Mouse (Mus musculus) lung, postnatal 0 days (tissue): ENCODE results near the gene Hcrt. TPM values are rescaled to one million over a fixed set of nuclear protein-coding genes. Genes with fewer than 3 reads are reported as not detected.
A peak's percentile ranks its signal among the peaks of the same experiment; 100 is the strongest.

Experiments used
- ATAC-seq: fragments of 200-750 bp; cut with Nextera tagmentation; 2 replicates; pipeline ENCODE4 v1.8.0; 2017; ENCODE audit warnings: moderate library complexity
- DNase-seq: peaks from one replicate; pipeline ENCODE4 v3.0.0-alpha.2; 2016; ENCODE audit warnings: low spot score
- H3K27ac ChIP-seq: fragments of 300-500 bp; sonication (generic); 2 replicates; pipeline ENCODE4 v1.5.1; 2014; ENCODE audit warnings: antibody characterized with exemption, mild to moderate bottlenecking, low read length, mixed read lengths
- H3K27me3 ChIP-seq: fragments of 300-500 bp; sonication (generic); replicated peaks from 2 replicates; pipeline ENCODE4 v1.6.1; 2014; ENCODE audit warnings: low read length, mixed read lengths; ENCODE audit not compliant: insufficient read depth
- H3K36me3 ChIP-seq: fragments of 300-500 bp; sonication (generic); 2 replicates; pipeline ENCODE4 v1.6.1; 2014; ENCODE audit warnings: low read length, mixed read lengths; ENCODE audit not compliant: insufficient read depth
- H3K4me1 ChIP-seq: fragments of 300-500 bp; sonication (generic); 2 replicates; pipeline ENCODE4 v1.6.1; 2014; ENCODE audit warnings: antibody characterized with exemption, low read depth, low read length, mixed read lengths; ENCODE audit not compliant: insufficient read depth
- H3K4me2 ChIP-seq: fragments of 300-500 bp; sonication (generic); replicated peaks from 2 replicates; pipeline ENCODE4 v1.6.1; 2014; ENCODE audit warnings: low read depth, mild to moderate bottlenecking, low read length, moderate library complexity, mixed read lengths
- H3K4me3 ChIP-seq: fragments of 300-500 bp; sonication (generic); 2 replicates; pipeline ENCODE4 v1.5.1; 2014; ENCODE audit warnings: low read depth, low read length
- H3K9ac ChIP-seq: fragments of 300-500 bp; sonication (generic); replicated peaks from 2 replicates; pipeline ENCODE4 v1.6.1; 2014; ENCODE audit warnings: low read depth, mild to moderate bottlenecking
- H3K9me3 ChIP-seq: fragments of 300-500 bp; sonication (generic); 2 replicates; pipeline ENCODE4 v1.6.1; 2016; ENCODE audit warnings: low read length, mixed read lengths
- CTCF ChIP-seq: IDR thresholded peaks from 2 replicates; pipeline ENCODE4 v1.5.1; 2016; ENCODE audit warnings: antibody characterized with exemption, mild to moderate bottlenecking
- EP300 ChIP-seq: IDR thresholded peaks from 2 replicates; pipeline ENCODE4 v1.6.1; 2016; ENCODE audit warnings: antibody characterized with exemption, mild to moderate bottlenecking, control low read depth
- WGBS: fragments of 180-500 bp; shearing (Covaris S2); extraction: QIAGEN DNeasy Blood & Tissue Kit; methylation state at CpG from one replicate; pipeline ENCODE4 v1.1.7; 2014; 5-methylcytosine and 5-hydroxymethylcytosine counted together
- polyA plus RNA-seq: library from polyadenylated mRNA; unstranded; fragments of >200 nt; fragmentation: Nextera tagmentation; extraction: Ambion mirVana; gene quantifications from 2 replicates; pipeline ENCODE4 v1.2.1, GENCODE M21; 2015

Gene Hcrt
- polyA plus RNA-seq, 1 experiment from 2014 or later, result not detected

DNA sequence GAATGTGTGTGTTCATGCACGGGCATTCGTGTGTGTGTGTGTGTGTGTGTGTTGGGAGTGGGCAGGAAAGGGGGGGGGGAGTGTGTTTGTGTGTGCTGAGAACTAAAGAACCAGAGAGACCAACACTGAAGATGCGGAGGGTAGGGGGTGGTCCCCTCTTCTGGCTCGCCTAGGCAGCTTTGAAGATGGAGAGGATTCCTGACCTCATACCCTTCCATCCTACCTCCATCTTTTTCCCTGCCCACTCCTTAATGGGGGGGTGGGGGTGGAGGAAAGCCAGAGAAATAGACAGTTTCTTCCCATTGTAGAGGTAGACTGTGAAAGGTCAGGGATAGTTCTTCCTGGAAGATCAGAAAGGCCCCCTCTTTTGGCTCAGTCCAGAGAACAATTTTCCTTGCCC, 49.6 kb downstream of the Hcrt start:
- Histone ChIP-seq H3K9ac (no peak overlapping the region), H3K4me3 (no peak overlapping the region; the same call in 1 of the 2 replicates), H3K36me3 (peaks cover 32% of the 10 kb centered on the region), H3K27ac (peak overlapping the region; percentile 62; the same call in 1 of the 2 replicates), H3K4me2 (peak overlapping the region; percentile 62), H3K27me3 (no peaks in the 10 kb centered on the region), H3K4me1 (peaks cover 16% of the 10 kb centered on the region; the same call in 1 of the 2 replicates), H3K9me3 (no peaks in the 10 kb centered on the region)
- no peak for ATAC-seq
- TF ChIP-seq CTCF (no peak), EP300 (no peak)
- no peak for DNase-seq
- WGBS, result 64% methylated on average over 4 of the region's 4 CpGs

DNA sequence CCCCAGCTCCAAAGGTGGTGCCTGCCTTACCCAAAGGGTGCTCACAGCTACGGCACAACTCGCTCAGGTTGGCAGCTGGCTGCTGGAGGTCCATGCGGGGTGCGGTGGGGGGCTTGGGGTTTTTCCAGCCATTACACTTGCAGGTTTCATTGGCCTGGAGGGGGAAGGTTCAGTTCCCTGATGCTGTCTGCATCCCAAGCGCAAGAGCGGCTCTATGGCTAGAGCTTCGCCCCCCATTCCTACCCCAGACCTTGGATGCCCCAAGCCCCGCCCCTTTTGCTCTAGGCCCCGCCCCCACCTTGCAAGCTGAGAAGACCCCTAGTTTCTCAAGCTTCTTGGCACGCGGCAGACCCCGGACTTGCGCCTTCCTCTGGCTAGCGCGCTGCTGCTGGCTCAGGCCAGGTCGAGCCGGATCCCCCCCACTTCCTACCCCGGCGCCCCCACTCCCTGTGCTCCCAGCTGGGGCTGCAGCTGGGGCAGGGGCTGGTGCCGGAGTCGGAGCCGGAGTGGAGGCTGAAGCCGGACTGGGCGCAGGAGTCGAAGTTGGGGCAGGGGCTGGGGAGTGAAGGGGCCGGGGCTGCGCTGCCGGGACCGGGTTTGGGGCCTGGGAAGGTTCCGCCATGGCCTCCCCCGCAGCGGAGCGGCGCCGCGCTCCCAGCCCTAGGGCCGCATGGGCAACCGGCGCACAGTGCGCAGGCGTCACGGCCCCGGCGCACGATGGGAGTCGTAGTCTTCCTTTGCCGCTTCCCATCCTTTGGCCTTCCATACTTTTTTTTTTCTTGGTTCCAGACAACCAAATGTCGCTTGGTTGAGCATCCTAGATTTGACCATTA, 50.7 kb downstream of the Hcrt start, which contains the start of gene Kat2a:
Gene Kat2a (minus strand): TSS at position 683 of the 833 bp plus-strand sequence.
- 0 out of 2 replicates have a peak within 1 kb of the TSS, but pooled peaks have one; percentile 62 for H3K27ac ChIP-seq
- peak within 1 kb of the TSS; percentile 99 for H3K4me2 ChIP-seq
- no peaks in the 10 kb centered on the region for H3K27me3 ChIP-seq
- H3K9me3 ChIP-seq, result no peaks in the 10 kb centered on the region
- H3K36me3 ChIP-seq, result peaks cover 21% of the 10 kb centered on the region; the same call in 1 of the 2 replicates
- peak within 1 kb of the TSS; percentile 64 for H3K9ac ChIP-seq
- DNase-seq (peak; percentile 88), ATAC-seq (peak; percentile 90)
- peak within 1 kb of the TSS; percentile 80 for H3K4me3 ChIP-seq
- peaks cover 16% of the 10 kb centered on the region; the same call in 1 of the 2 replicates for H3K4me1 ChIP-seq
- WGBS, result 3% methylated on average over 43 of the region's 48 CpGs
- TF ChIP-seq EP300 (no peak), CTCF (no peak)

Other genes starting within 250 kb of the Hcrt start
- gene Acly, start 234.9 kb downstream of the Hcrt start, polyA plus RNA-seq, result 85.7 and 92.9 TPM in 2 replicates
- gene Ttc25, start 217.3 kb downstream of the Hcrt start, polyA plus RNA-seq, result 3.5 and 4.9 TPM in 2 replicates
- gene Cnp, start 188.0 kb downstream of the Hcrt start, polyA plus RNA-seq, result 31.4 and 33.8 TPM in 2 replicates
- 58.6 and 59.9 TPM in 2 replicates for gene Nkiras2, start 143.7 kb downstream of the Hcrt start, polyA plus RNA-seq
- gene Dnajc7, start 142.8 kb downstream of the Hcrt start, polyA plus RNA-seq, result 99.1 and 113 TPM in 2 replicates
- gene Zfp385c, start 70.5 kb downstream of the Hcrt start, polyA plus RNA-seq, result not detected in 2 replicates
- 3.1 and 3.3 TPM in 2 replicates for gene Dhx58, start 58.7 kb downstream of the Hcrt start, polyA plus RNA-seq
- gene Kat2a, start 50.5 kb downstream of the Hcrt start, polyA plus RNA-seq, result 14.2 and 14.5 TPM in 2 replicates
- 0.51 TPM in 1 of 2 replicates, not detected in the other for gene Hspb9, start 49.1 kb downstream of the Hcrt start, polyA plus RNA-seq
- 25.3 and 30.4 TPM in 2 replicates for gene Rab5c, start 24.7 kb downstream of the Hcrt start, polyA plus RNA-seq
- 0.04 TPM in 1 of 2 replicates, not detected in the other for gene Kcnh4, start 3.0 kb downstream of the Hcrt start, polyA plus RNA-seq
- gene Ghdc, start 8.0 kb upstream of the Hcrt start, polyA plus RNA-seq, result 4.9 and 6.4 TPM in 2 replicates
- 17.9 and 21.4 TPM in 2 replicates for gene Stat5b, start 87.8 kb upstream of the Hcrt start, polyA plus RNA-seq
- 6.2 and 7.1 TPM in 2 replicates for gene Stat5a, start 96.4 kb upstream of the Hcrt start, polyA plus RNA-seq
- 100 and 120 TPM in 2 replicates for gene Stat3, start 176.6 kb upstream of the Hcrt start, polyA plus RNA-seq
- 692 and 736 TPM in 2 replicates for gene Cavin1, start 208.0 kb upstream of the Hcrt start, polyA plus RNA-seq
- gene Atp6v0a1, start 246.5 kb upstream of the Hcrt start, polyA plus RNA-seq, result 51.3 and 57.2 TPM in 2 replicates